Comparison of ENCODE assay signal across 26 mouse cellular contexts in genomic region chr1:165576459-165577112, GRCm38 (mm10).
"Had no signal": no experiment of that assay in that cellular context is flagged by ENCODE, and none has a peak within 500 bp of the region (broad histone marks: within the 10 kb centered on the region; RNA-seq: fewer than 3 reads in every experiment).

No protein-coding gene starts in this region.

- H3K36me3 ChIP-seq: heart, embryonic 13.5 days; heart, embryonic 15.5 days; hindbrain, embryonic 10.5 days; hindbrain, embryonic 12.5 days; hindbrain, embryonic 15.5 days; limb, embryonic 10.5 days; limb, embryonic 12.5 days; liver, embryonic 13.5 days had no signal

- H3K9me3 ChIP-seq: heart, embryonic 15.5 days; hindbrain, embryonic 10.5 days; hindbrain, embryonic 12.5 days; hindbrain, embryonic 15.5 days; limb, embryonic 10.5 days; limb, embryonic 12.5 days; liver, embryonic 13.5 days had no signal

- H3K27ac ChIP-seq: heart, adult 2 months; heart, embryonic 13.5 days; heart, embryonic 15.5 days; hindbrain, embryonic 10.5 days; hindbrain, embryonic 12.5 days; hindbrain, embryonic 15.5 days; hindbrain, postnatal 0 days; layer of hippocampus, adult 2 months; left cerebral cortex, adult 2 months; limb, embryonic 10.5 days; limb, embryonic 12.5 days; liver, embryonic 13.5 days had no signal

- H3K27me3 ChIP-seq: heart, embryonic 13.5 days; heart, embryonic 15.5 days; hindbrain, embryonic 12.5 days; hindbrain, embryonic 15.5 days; limb, embryonic 12.5 days; liver, embryonic 13.5 days had no signal

- H3K4me2 ChIP-seq: heart, embryonic 11.5 days; heart, embryonic 13.5 days; heart, embryonic 15.5 days; hindbrain, embryonic 12.5 days; hindbrain, embryonic 15.5 days; limb, embryonic 12.5 days; liver, embryonic 11.5 days; liver, embryonic 13.5 days had no signal

- DNase-seq: gastrocnemius, postnatal 14 days; gastrocnemius, postnatal 36 days; heart, adult 11 months; heart, adult 2 months; heart, postnatal 14 days; heart, postnatal 36 days; kidney, adult 11 months; kidney, adult 2 months; kidney, adult 9 months; kidney, postnatal 10 days; kidney, postnatal 25 days; kidney, postnatal 4 days; liver; liver, embryonic 13.5 days had no signal

- ATAC-seq: hindbrain, postnatal 0 days had no signal

- H3K4me1 ChIP-seq: heart, embryonic 15.5 days; hindbrain, embryonic 10.5 days; hindbrain, embryonic 12.5 days; hindbrain, embryonic 15.5 days; limb, embryonic 12.5 days had no signal

- H3K4me3 ChIP-seq: heart, adult 2 months; heart, embryonic 13.5 days; heart, embryonic 15.5 days; hindbrain, embryonic 10.5 days; hindbrain, embryonic 12.5 days; hindbrain, embryonic 15.5 days; layer of hippocampus, adult 2 months; left cerebral cortex, adult 2 months; limb, embryonic 10.5 days; limb, embryonic 12.5 days; liver, embryonic 13.5 days had no signal

- H3K9ac ChIP-seq: heart, embryonic 13.5 days; heart, embryonic 15.5 days; hindbrain, embryonic 12.5 days; hindbrain, embryonic 15.5 days; limb, embryonic 12.5 days; liver, embryonic 13.5 days had no signal
